Mouse (Mus musculus) neutrophil, adult 5-6 weeks (primary cell): Measurements from ENCODE around the gene Rpl22l1. TPM values are rescaled to one million over a fixed set of nuclear protein-coding genes. Genes with fewer than 3 reads are reported as not detected.
"Not testable (repeated sequence)": the region's sequence is repeated elsewhere in the genome, so short reads cannot be mapped to it uniquely, and the experiment has no call there.

Source experiments
- ATAC-seq: fragments of 151-379, 151-347 bp; 2 replicates; pipeline ENCODE4 v1.8.0; 2017; ENCODE audit warnings: mild to moderate bottlenecking, moderate TSS enrichment; ENCODE audit not compliant: insufficient number of reproducible peaks, poor library complexity, low FRiP score, severe bottlenecking; ENCODE audit errors: extremely low read depth
- total RNA-seq: library from RNA; stranded (forward); fragments of 200-1000 nt; gene quantifications from 2 replicates; pipeline ENCODE4 v1.2.3, GENCODE M21; 2017

The Rpl22l1 gene
- total RNA-seq, 1 experiment from 2014 or later: 79.0 TPM

GRCm38 (mm10) chr3:28827605-28828004 lies 22.4 kb downstream of the Rpl22l1 start:
- no peak for ATAC-seq

- ATAC-seq: no peak
Observed at GRCm38 (mm10) chr3:28829454-28829853, 24.2 kb downstream of the Rpl22l1 start.

- ATAC-seq: no peak
Observed at GRCm38 (mm10) chr3:28836796-28837371, 31.6 kb downstream of the Rpl22l1 start.

- no peak for ATAC-seq
Observed at GRCm38 (mm10) chr3:28841886-28842649, 36.8 kb downstream of the Rpl22l1 start.

- no peak for ATAC-seq
Observed at GRCm38 (mm10) chr3:28843231-28843630, 38.0 kb downstream of the Rpl22l1 start.

- no peak for ATAC-seq
Observed at GRCm38 (mm10) chr3:28847115-28847514, 41.9 kb downstream of the Rpl22l1 start.

GRCm38 (mm10) chr3:28852174-28852573 lies 46.9 kb downstream of the Rpl22l1 start:
- ATAC-seq: not testable (repeated sequence)

Other genes with a start within 250 kb of the Rpl22l1 start
- not detected in 2 replicates for gene Slc2a2, start 107.5 kb upstream of the Rpl22l1 start, total RNA-seq
- gene Eif5a2, start 24.2 kb upstream of the Rpl22l1 start, total RNA-seq: 3.7 and 4.2 TPM in 2 replicates
- not detected in 2 replicates for gene Gm1527, start 87.2 kb downstream of the Rpl22l1 start, total RNA-seq